Mouse (Mus musculus) hindbrain, embryonic 12.5 days (tissue): ENCODE data around the gene Zmynd15. TPM values are rescaled to one million over a fixed set of nuclear protein-coding genes. Genes with fewer than 3 reads are reported as not detected.
A peak's percentile ranks its signal among the peaks of the same experiment; 100 is the strongest.

ENCODE experiments used
- ATAC-seq: fragments of 200-750 bp; cut with Nextera tagmentation; 2 replicates; pipeline ENCODE4 v1.8.0; 2017; ENCODE audit warnings: moderate TSS enrichment; ENCODE audit not compliant: low FRiP score
- H3K27ac ChIP-seq: fragments of 300-500 bp; sonication (generic); 2 replicates; pipeline ENCODE4 v1.5.1; 2016; ENCODE audit warnings: mild to moderate bottlenecking
- H3K27me3 ChIP-seq: fragments of 300-500 bp; sonication (generic); 2 replicates; pipeline ENCODE4 v1.6.1; 2016; ENCODE audit warnings: mild to moderate bottlenecking
- H3K36me3 ChIP-seq: fragments of 300-500 bp; sonication (generic); 2 replicates; pipeline ENCODE4 v1.6.1; 2016; ENCODE audit warnings: mild to moderate bottlenecking
- H3K4me1 ChIP-seq: fragments of 300-500 bp; sonication (generic); 2 replicates; pipeline ENCODE4 v1.6.1; 2016
- H3K4me2 ChIP-seq: fragments of 300-500 bp; sonication (generic); replicated peaks from 2 replicates; pipeline ENCODE4 v1.6.1; 2016; ENCODE audit warnings: mild to moderate bottlenecking
- H3K4me3 ChIP-seq: fragments of 300-500 bp; sonication (generic); 2 replicates; pipeline ENCODE4 v1.5.1; 2016; ENCODE audit warnings: mild to moderate bottlenecking
- H3K9ac ChIP-seq: fragments of 300-500 bp; sonication (generic); 2 replicates; pipeline ENCODE4 v1.6.1; 2016; ENCODE audit warnings: mild to moderate bottlenecking, moderate library complexity
- H3K9me3 ChIP-seq: fragments of 300-500 bp; sonication (generic); replicated peaks from 2 replicates; pipeline ENCODE4 v1.6.1; 2016; ENCODE audit warnings: mild to moderate bottlenecking
- WGBS: fragments of 180-500 bp; shearing (Covaris S2); methylation state at CpG from one replicate; pipeline ENCODE4 v1.1.7; 2016; 5-methylcytosine and 5-hydroxymethylcytosine counted together
- polyA plus RNA-seq: library from polyadenylated mRNA; unstranded; fragments of >200 nt; fragmentation: Nextera tagmentation; extraction: Ambion mirVana; gene quantifications from 2 replicates; pipeline ENCODE4 v1.2.1, GENCODE M21; 2016

Zmynd15 gene
- polyA plus RNA-seq, 1 experiment from 2014 or later: 1.1 TPM

GRCm38 (mm10) chr11:70485498-70485897, 26.3 kb downstream of the Zmynd15 start:
- H3K27me3 ChIP-seq: no peaks in the 10 kb centered on the region
- 64% methylated on average over 2 of the region's 2 CpGs for WGBS
- no peaks in the 10 kb centered on the region for H3K4me1 ChIP-seq
- no peak for ATAC-seq
- no peak overlapping the region for H3K9ac ChIP-seq
- H3K4me3 ChIP-seq: no peak overlapping the region
- H3K4me2 ChIP-seq: no peak overlapping the region
- H3K27ac ChIP-seq: no peak overlapping the region
- H3K36me3 ChIP-seq: no peaks in the 10 kb centered on the region
- no peaks in the 10 kb centered on the region for H3K9me3 ChIP-seq

DNA sequence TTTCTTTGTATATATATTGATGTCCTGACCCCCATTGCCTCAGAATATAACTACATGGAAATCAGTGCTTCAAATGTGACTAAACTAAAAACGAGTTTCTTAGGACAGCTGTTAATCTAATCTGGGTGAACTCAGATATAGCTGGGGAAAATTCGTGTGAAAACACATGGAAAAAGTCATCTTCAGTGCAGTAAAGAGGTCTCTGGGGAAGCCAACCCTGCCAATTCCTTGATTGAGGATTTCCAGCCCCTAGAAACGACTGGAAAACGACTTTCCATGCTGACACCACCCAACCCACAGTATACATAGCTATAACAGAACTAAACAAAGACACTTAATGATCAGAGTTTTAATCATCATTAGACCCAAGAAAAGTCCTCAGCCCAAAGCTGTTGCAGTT, 28.6 kb downstream of the Zmynd15 start:
- no peaks in the 10 kb centered on the region for H3K9me3 ChIP-seq
- 45% methylated on average over 4 of the region's 4 CpGs for WGBS
- no peak overlapping the region for H3K27ac ChIP-seq
- no peak overlapping the region for H3K4me2 ChIP-seq
- no peak for ATAC-seq
- no peak overlapping the region for H3K9ac ChIP-seq
- H3K4me3 ChIP-seq: no peak overlapping the region
- H3K36me3 ChIP-seq: no peaks in the 10 kb centered on the region
- H3K27me3 ChIP-seq: no peaks in the 10 kb centered on the region
- no peaks in the 10 kb centered on the region for H3K4me1 ChIP-seq

- no peak overlapping the region for H3K4me2 ChIP-seq
- no peak for ATAC-seq
- H3K9ac ChIP-seq: no peak overlapping the region
- H3K27ac ChIP-seq: no peak overlapping the region
- no peaks in the 10 kb centered on the region for H3K4me1 ChIP-seq
- H3K4me3 ChIP-seq: no peak overlapping the region
- H3K36me3 ChIP-seq: no peaks in the 10 kb centered on the region
- no peaks in the 10 kb centered on the region for H3K27me3 ChIP-seq
- H3K9me3 ChIP-seq: no peaks in the 10 kb centered on the region
- WGBS: 91% methylated on average over 3 of the region's 3 CpGs
Observed at GRCm38 (mm10) chr11:70489138-70489537, 29.9 kb downstream of the Zmynd15 start.

GRCm38 (mm10) chr11:70489684-70490083, 30.5 kb downstream of the Zmynd15 start:
- 85% methylated on average over 6 of the region's 6 CpGs for WGBS
- ATAC-seq: no peak
- Histone ChIP-seq H3K9me3 (no peaks in the 10 kb centered on the region), H3K4me2 (no peak overlapping the region), H3K27ac (no peak overlapping the region), H3K36me3 (no peaks in the 10 kb centered on the region), H3K4me1 (no peaks in the 10 kb centered on the region), H3K4me3 (no peak overlapping the region), H3K27me3 (no peaks in the 10 kb centered on the region), H3K9ac (no peak overlapping the region)

- Histone ChIP-seq H3K36me3 (no peaks in the 10 kb centered on the region), H3K4me2 (no peak overlapping the region), H3K9me3 (no peaks in the 10 kb centered on the region), H3K4me3 (no peak overlapping the region), H3K27ac (no peak overlapping the region), H3K9ac (no peak overlapping the region), H3K4me1 (no peaks in the 10 kb centered on the region), H3K27me3 (no peaks in the 10 kb centered on the region)
- WGBS: 75% methylated on average over 14 of the region's 14 CpGs
- no peak for ATAC-seq
Observed at GRCm38 (mm10) chr11:70499566-70500475, 40.6 kb downstream of the Zmynd15 start.

DNA sequence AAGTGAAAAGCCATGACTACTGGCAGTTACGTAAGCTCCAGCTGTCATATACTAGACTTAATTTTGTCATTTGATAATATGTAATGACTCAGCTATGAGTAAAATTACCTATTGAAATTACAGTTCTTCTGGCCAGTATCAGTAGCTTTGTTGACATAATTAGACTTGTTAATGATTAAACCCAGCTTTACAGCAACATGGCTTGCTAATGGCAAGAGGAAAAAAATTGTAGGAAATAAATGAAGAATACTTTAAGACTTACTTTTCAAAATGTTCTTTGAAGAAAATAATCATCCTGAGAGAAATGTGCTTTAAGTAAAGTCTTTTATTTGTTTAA, 41.2 kb downstream of the Zmynd15 start:
- no peak for ATAC-seq

DNA sequence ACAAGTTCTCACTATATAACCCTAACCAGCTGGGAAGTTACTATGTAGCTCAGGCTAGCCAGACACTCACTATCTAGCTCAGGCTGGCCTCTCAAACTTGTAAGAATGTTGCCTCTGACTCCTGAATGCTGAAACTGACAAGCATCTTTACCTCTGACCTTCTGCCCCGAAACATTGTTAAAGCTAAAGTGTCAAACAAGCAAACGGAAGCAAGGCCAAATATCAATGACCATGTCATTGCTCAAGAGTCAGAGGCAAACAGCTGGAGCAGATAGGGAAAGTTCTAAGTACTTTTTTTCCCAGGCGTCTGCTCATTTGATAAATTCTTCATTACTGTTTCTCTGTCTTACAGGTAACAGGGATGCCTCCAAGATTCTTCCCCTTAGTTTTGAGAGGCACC, 42.8 kb downstream of the Zmynd15 start:
- H3K27ac ChIP-seq: no peak overlapping the region
- WGBS: 74% methylated on average over 3 of the region's 3 CpGs
- ATAC-seq: no peak

More for the DNA sequence above, 41.2 kb downstream of the Zmynd15 start:
- H3K27ac ChIP-seq: no peak overlapping the region
- WGBS: 100% methylated on average over 1 of the region's 1 CpGs
- no peak overlapping the region for H3K4me2 ChIP-seq
- no peaks in the 10 kb centered on the region for H3K4me1 ChIP-seq
- no peak overlapping the region for H3K9ac ChIP-seq
- no peak overlapping the region for H3K4me3 ChIP-seq
- no peaks in the 10 kb centered on the region for H3K9me3 ChIP-seq
- H3K27me3 ChIP-seq: 0 out of 2 replicates have a peak, but pooled peaks cover 4% of the 10 kb centered on the region
- no peaks in the 10 kb centered on the region for H3K36me3 ChIP-seq

DNA sequence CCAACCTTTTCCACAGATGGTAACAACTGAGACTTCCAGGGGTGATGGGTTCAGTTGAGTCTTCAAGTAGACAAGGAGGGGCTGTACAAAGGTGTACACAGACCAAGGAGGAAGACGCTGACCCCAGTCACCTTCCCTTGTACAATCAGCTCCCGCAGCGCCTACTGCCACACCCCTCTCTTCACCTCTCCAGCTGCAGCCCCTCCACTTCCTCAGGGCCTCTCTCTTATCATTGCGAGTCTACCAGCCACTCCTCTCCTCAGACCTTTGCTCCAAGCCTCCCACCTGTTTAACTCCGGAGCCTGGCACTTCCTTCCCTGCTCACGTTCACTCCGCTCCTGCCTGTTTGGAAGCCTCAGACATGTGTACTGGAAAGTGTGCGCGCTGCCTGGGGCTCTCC, 45.7 kb downstream of the Zmynd15 start, which contains the start of gene Tm4sf5:
Gene Tm4sf5 (plus strand): TSS at position 275 of the 400 bp plus-strand sequence.
- WGBS: 80% methylated on average over 9 of the region's 9 CpGs

More for the DNA sequence above, 42.8 kb downstream of the Zmynd15 start:
- Histone ChIP-seq H3K9ac (no peak overlapping the region), H3K4me3 (no peak overlapping the region), H3K4me1 (no peaks in the 10 kb centered on the region), H3K27me3 (0 out of 2 replicates have a peak, but pooled peaks cover 9% of the 10 kb centered on the region), H3K36me3 (no peaks in the 10 kb centered on the region), H3K9me3 (no peaks in the 10 kb centered on the region), H3K4me2 (no peak overlapping the region)

GRCm38 (mm10) chr11:70506385-70506784, 47.2 kb downstream of the Zmynd15 start:
- Histone ChIP-seq H3K27me3 (0 out of 2 replicates have a peak, but pooled peaks cover 20% of the 10 kb centered on the region), H3K9me3 (no peaks in the 10 kb centered on the region), H3K4me3 (no peak overlapping the region), H3K4me1 (peaks cover 8% of the 10 kb centered on the region), H3K9ac (no peak overlapping the region), H3K4me2 (no peak overlapping the region), H3K27ac (no peak overlapping the region), H3K36me3 (no peaks in the 10 kb centered on the region)
- WGBS: 27% methylated on average over 4 of the region's 4 CpGs
- no peak for ATAC-seq

More for the DNA sequence above, 45.7 kb downstream of the Zmynd15 start, which contains the start of gene Tm4sf5:
- H3K4me2 ChIP-seq: no peak within 1 kb of the TSS
- H3K27me3 ChIP-seq: 0 out of 2 replicates have a peak, but pooled peaks cover 15% of the 10 kb centered on the region
- no peak for ATAC-seq
- H3K4me1 ChIP-seq: peaks cover 3% of the 10 kb centered on the region
- H3K36me3 ChIP-seq: no peaks in the 10 kb centered on the region
- H3K4me3 ChIP-seq: no peak within 1 kb of the TSS
- no peak within 1 kb of the TSS for H3K27ac ChIP-seq
- no peak within 1 kb of the TSS for H3K9ac ChIP-seq
- H3K9me3 ChIP-seq: no peaks in the 10 kb centered on the region

DNA sequence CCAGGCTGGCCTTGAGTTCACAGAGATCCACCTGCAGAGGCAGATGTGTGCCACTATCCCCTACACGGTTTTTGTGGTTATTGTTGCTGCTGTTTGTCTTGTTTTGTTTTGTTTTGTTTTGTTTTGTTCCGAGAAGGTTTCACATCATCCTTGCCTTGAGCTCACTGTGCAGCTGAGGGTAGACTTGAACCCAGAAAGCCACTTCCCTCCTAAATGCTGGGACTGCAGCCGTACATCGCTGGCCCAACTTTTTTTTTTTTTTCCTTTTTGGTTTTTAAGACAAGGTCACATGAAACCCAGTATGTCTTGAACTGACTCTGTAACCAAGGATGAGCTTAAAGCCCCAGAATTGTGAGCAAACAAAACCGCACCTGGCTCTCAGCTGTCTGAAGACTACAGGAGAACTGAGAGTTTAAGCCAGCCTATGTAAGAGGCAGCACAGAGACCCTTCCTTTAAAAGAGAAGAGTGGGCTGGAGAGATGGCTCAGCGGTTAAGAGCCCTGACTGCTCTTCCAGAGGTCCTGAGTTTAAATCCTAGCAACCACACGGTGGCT, 47.8 kb downstream of the Zmynd15 start:
- WGBS: 76% methylated on average over 7 of the region's 7 CpGs
- Histone ChIP-seq H3K36me3 (no peaks in the 10 kb centered on the region), H3K4me2 (no peak overlapping the region), H3K9ac (no peak overlapping the region), H3K4me1 (peaks cover 8% of the 10 kb centered on the region), H3K9me3 (no peaks in the 10 kb centered on the region), H3K27ac (no peak overlapping the region), H3K4me3 (no peak overlapping the region), H3K27me3 (0 out of 2 replicates have a peak, but pooled peaks cover 20% of the 10 kb centered on the region)
- ATAC-seq: no peak

- 0 out of 2 replicates have a peak, but pooled peaks cover 20% of the 10 kb centered on the region for H3K27me3 ChIP-seq
- H3K4me1 ChIP-seq: peaks cover 8% of the 10 kb centered on the region
- no peak overlapping the region for H3K27ac ChIP-seq
- no peak overlapping the region for H3K4me3 ChIP-seq
- H3K9me3 ChIP-seq: no peaks in the 10 kb centered on the region
- no peaks in the 10 kb centered on the region for H3K36me3 ChIP-seq
- ATAC-seq: peak; percentile 54; the same call in 1 of the 2 replicates
- H3K4me2 ChIP-seq: peak overlapping the region; percentile 36
- 10% methylated on average over 19 of the region's 19 CpGs for WGBS
- H3K9ac ChIP-seq: no peak overlapping the region
Observed at GRCm38 (mm10) chr11:70509753-70510564, 50.7 kb downstream of the Zmynd15 start.

GRCm38 (mm10) chr11:70511242-70511641, 52.0 kb downstream of the Zmynd15 start:
- Histone ChIP-seq H3K27me3 (0 out of 2 replicates have a peak, but pooled peaks cover 11% of the 10 kb centered on the region), H3K9me3 (no peaks in the 10 kb centered on the region), H3K9ac (no peak overlapping the region), H3K4me2 (no peak overlapping the region), H3K4me3 (no peak overlapping the region), H3K4me1 (peaks cover 8% of the 10 kb centered on the region), H3K27ac (no peak overlapping the region), H3K36me3 (no peaks in the 10 kb centered on the region)
- ATAC-seq: no peak
- 77% methylated on average over 2 of the region's 2 CpGs for WGBS
